Mouse (Mus musculus): ENCODE measurements at regions not wholly inside any gene's neighbourhood (a gene's known extent, or its start where the extent isn't known, plus 50 kb on each side); places are given as distances from the start of the nearest gene placed in this dataset.
"Not testable (repeated sequence)": the region's sequence is repeated elsewhere in the genome, so short reads cannot be mapped to it uniquely, and the experiment has no call there.

- peak overlapping the region; percentile 90 for H3K27ac ChIP-seq
- H3K9me3 ChIP-seq = no peaks in the 10 kb centered on the region
- peaks cover 21% of the 10 kb centered on the region for H3K4me1 ChIP-seq (replicated peaks)
- peak overlapping the region; percentile 35 for H3K9ac ChIP-seq
- peaks cover 37% of the 10 kb centered on the region for H3K27me3 ChIP-seq
- 22% methylated on average over 15 of the region's 15 CpGs for WGBS
- H3K4me3 ChIP-seq = no peak overlapping the region
- H3K4me2 ChIP-seq = peak overlapping the region; percentile 33
- H3K36me3 ChIP-seq = no peaks in the 10 kb centered on the region
- ATAC-seq (ENCODE audit: low FRiP score) = peak; percentile 94
Measured at GRCm38 (mm10) chr6:61042667-61043523, 118.1 kb downstream of the Mmrn1 start.

- peak; percentile 78 for ATAC-seq (ENCODE audit: low FRiP score)
- Histone ChIP-seq H3K9me3 (no peaks in the 10 kb centered on the region), H3K27me3 (peaks cover 29% of the 10 kb centered on the region), H3K36me3 (no peaks in the 10 kb centered on the region), H3K9ac (peak overlapping the region; percentile 35; the same call in 1 of the 2 replicates), H3K27ac (peak overlapping the region; percentile 90), H3K4me3 (no peak overlapping the region), H3K4me1 (replicated peaks) (peaks cover 21% of the 10 kb centered on the region), H3K4me2 (peak overlapping the region; percentile 33)
- WGBS = 43% methylated on average over 9 of the region's 9 CpGs
Measured at GRCm38 (mm10) chr6:61043524-61044450, 119.0 kb downstream of the Mmrn1 start.

GRCm38 (mm10) chr6:61047667-61048066 is 122.9 kb downstream of the Mmrn1 start:
- H3K4me2 ChIP-seq; H3K27ac ChIP-seq; H3K9me3 ChIP-seq; H3K9ac ChIP-seq; H3K4me3 ChIP-seq; ATAC-seq (ENCODE audit: low FRiP score); H3K36me3 ChIP-seq: not testable (repeated sequence)
- H3K27me3 ChIP-seq = peaks cover 24% of the 10 kb centered on the region
- WGBS = 78% methylated on average over 6 of the region's 6 CpGs
- peaks cover 19% of the 10 kb centered on the region for H3K4me1 ChIP-seq (replicated peaks)

- Histone ChIP-seq H3K9me3 (no peaks in the 10 kb centered on the region), H3K4me2 (no peak overlapping the region), H3K27me3 (no peaks in the 10 kb centered on the region), H3K36me3 (no peaks in the 10 kb centered on the region), H3K27ac (no peak overlapping the region), H3K4me3 (no peak overlapping the region), H3K9ac (no peak overlapping the region), H3K4me1 (replicated peaks) (peaks cover 18% of the 10 kb centered on the region)
- WGBS = 35% methylated on average over 4 of the region's 4 CpGs
- no peak for ATAC-seq (ENCODE audit: low FRiP score)
Measured at GRCm38 (mm10) chr6:61063129-61063528, 117.0 kb upstream of the Ccser1 start.

- H3K27ac ChIP-seq = no peak overlapping the region
- no peak overlapping the region for H3K4me3 ChIP-seq
- no peak overlapping the region for H3K9ac ChIP-seq
- no peaks in the 10 kb centered on the region for H3K9me3 ChIP-seq
- no peaks in the 10 kb centered on the region for H3K36me3 ChIP-seq
- no peak overlapping the region for H3K4me2 ChIP-seq
- peaks cover 20% of the 10 kb centered on the region for H3K4me1 ChIP-seq (replicated peaks)
- no peak for ATAC-seq (ENCODE audit: low FRiP score)
- H3K27me3 ChIP-seq = no peaks in the 10 kb centered on the region
Measured at GRCm38 (mm10) chr6:61065769-61066168, 114.4 kb upstream of the Ccser1 start.

- Histone ChIP-seq H3K4me1 (replicated peaks) (peaks cover 20% of the 10 kb centered on the region), H3K27ac (peak overlapping the region; percentile 70), H3K9me3 (no peaks in the 10 kb centered on the region), H3K27me3 (no peaks in the 10 kb centered on the region), H3K36me3 (no peaks in the 10 kb centered on the region), H3K9ac (no peak overlapping the region), H3K4me2 (no peak overlapping the region), H3K4me3 (no peak overlapping the region)
- 34% methylated on average over 10 of the region's 10 CpGs for WGBS
- ATAC-seq (ENCODE audit: low FRiP score) = 0 out of 2 replicates have a peak, but pooled peaks have one; percentile 21
Measured at GRCm38 (mm10) chr6:61066501-61067282, 113.4 kb upstream of the Ccser1 start.

- H3K9me3 ChIP-seq = no peaks in the 10 kb centered on the region
- H3K4me1 ChIP-seq (replicated peaks) = peaks cover 20% of the 10 kb centered on the region
- H3K36me3 ChIP-seq = no peaks in the 10 kb centered on the region
- H3K27me3 ChIP-seq = no peaks in the 10 kb centered on the region
- WGBS = 13% methylated on average over 10 of the region's 10 CpGs
- H3K4me2 ChIP-seq = peak overlapping the region; percentile 36; the same call in 1 of the 2 replicates
- no peak overlapping the region for H3K9ac ChIP-seq
- H3K4me3 ChIP-seq = no peak overlapping the region
- peak; percentile 58; the same call in 1 of the 2 replicates for ATAC-seq (ENCODE audit: low FRiP score)
- H3K27ac ChIP-seq = peak overlapping the region; percentile 70
Measured at GRCm38 (mm10) chr6:61067355-61068116, 112.6 kb upstream of the Ccser1 start.

- no peak for ATAC-seq (ENCODE audit: low FRiP score)
- no peak overlapping the region for H3K27ac ChIP-seq
- H3K4me3 ChIP-seq = no peak overlapping the region
- peaks cover 20% of the 10 kb centered on the region for H3K4me1 ChIP-seq (replicated peaks)
- H3K36me3 ChIP-seq = no peaks in the 10 kb centered on the region
- no peak overlapping the region for H3K4me2 ChIP-seq
- no peak overlapping the region for H3K9ac ChIP-seq
- H3K9me3 ChIP-seq = no peaks in the 10 kb centered on the region
- no peaks in the 10 kb centered on the region for H3K27me3 ChIP-seq
- 19% methylated on average over 1 of the region's 1 CpGs for WGBS
Measured at GRCm38 (mm10) chr6:61068117-61068489, 112.0 kb upstream of the Ccser1 start.

GRCm38 (mm10) chr6:61073267-61073666 is 106.9 kb upstream of the Ccser1 start:
- no peaks in the 10 kb centered on the region for H3K36me3 ChIP-seq
- no peak overlapping the region for H3K9ac ChIP-seq
- no peak for ATAC-seq (ENCODE audit: low FRiP score)
- 93% methylated on average over 3 of the region's 3 CpGs for WGBS
- H3K27ac ChIP-seq = no peak overlapping the region
- peaks cover under 1% of the 10 kb centered on the region; the same call in 1 of the 2 replicates for H3K4me1 ChIP-seq (replicated peaks)
- no peaks in the 10 kb centered on the region for H3K27me3 ChIP-seq
- H3K9me3 ChIP-seq = no peaks in the 10 kb centered on the region
- H3K4me2 ChIP-seq = no peak overlapping the region
- no peak overlapping the region for H3K4me3 ChIP-seq

- ATAC-seq (ENCODE audit: low FRiP score) = no peak
- Histone ChIP-seq H3K4me3 (no peak overlapping the region), H3K4me2 (no peak overlapping the region), H3K9ac (no peak overlapping the region), H3K36me3 (no peaks in the 10 kb centered on the region), H3K27me3 (no peaks in the 10 kb centered on the region), H3K27ac (no peak overlapping the region), H3K4me1 (replicated peaks) (no peaks in the 10 kb centered on the region), H3K9me3 (no peaks in the 10 kb centered on the region)
- WGBS = 72% methylated on average over 2 of the region's 2 CpGs
Measured at GRCm38 (mm10) chr6:61073794-61074193, 106.3 kb upstream of the Ccser1 start.

- no peaks in the 10 kb centered on the region for H3K9me3 ChIP-seq
- H3K27me3 ChIP-seq = no peaks in the 10 kb centered on the region
- no peak overlapping the region for H3K4me2 ChIP-seq
- no peak overlapping the region for H3K9ac ChIP-seq
- H3K4me1 ChIP-seq (replicated peaks) = no peaks in the 10 kb centered on the region
- no peak for ATAC-seq (ENCODE audit: low FRiP score)
- 93% methylated on average over 3 of the region's 3 CpGs for WGBS
- no peaks in the 10 kb centered on the region for H3K36me3 ChIP-seq
- H3K27ac ChIP-seq = no peak overlapping the region
- no peak overlapping the region for H3K4me3 ChIP-seq
Measured at GRCm38 (mm10) chr6:61074700-61075099, 105.4 kb upstream of the Ccser1 start.

Data from hindbrain, embryonic 13.5 days (tissue).